Mouse (Mus musculus) left cerebral cortex, postnatal 36 days (tissue): ENCODE results near the gene Spata13. TPM values are rescaled to one million over a fixed set of nuclear protein-coding genes. Genes with fewer than 3 reads are reported as not detected.

Source experiments
- DNase-seq, 2 experiments: peaks; one replicate each; pipeline ENCODE4 v3.0.0; 2021 to 2022; ENCODE audit warnings: low spot score in 2 of 2, mixed read lengths in 1 of 2
- intact Hi-C: fragments of 180-260 bp; cut with DNase I; formaldehyde crosslinking; loops from one replicate; pipeline ENCODE4 v1.15.1; 2025
- total RNA-seq, 2 experiments: library from RNA; stranded (reverse); gene quantifications; 2 replicates each; pipeline ENCODE4 v1.2.3; 2021

The Spata13 gene
- 10 to 100 TPM; 10.4 to 20.6 TPM for total RNA-seq

- peak; percentile 33 to 58 for DNase-seq
- intact Hi-C loops, result loop anchor here (10.0 kb wide), 1 partner anchor 51 kb away; no protein-coding TSS in a partner anchor
Measured at GRCm38 (mm10) chr14:60633961-60634864, at the start of gene Spata13. Gene Spata13, plus strand, starts transcription at chr14:60634001.

- DNase-seq, result peak in 1 of 2 experiments; percentile 6
- intact Hi-C loops, result no loop called here
Measured at GRCm38 (mm10) chr14:60586687-60587453, 46.9 kb upstream of the Spata13 start.

GRCm38 (mm10) chr14:60589001-60589400, 44.8 kb upstream of the Spata13 start:
- intact Hi-C loops, result no loop called here
- no peak for DNase-seq

- no peak for DNase-seq
- intact Hi-C loops, result no loop called here
Measured at GRCm38 (mm10) chr14:60592339-60592738, 41.5 kb upstream of the Spata13 start.

- DNase-seq, result peak; percentile 12 to 17
- intact Hi-C loops, result no loop called here
Measured at GRCm38 (mm10) chr14:60592822-60593221, 41.0 kb upstream of the Spata13 start.

GRCm38 (mm10) chr14:60597571-60597970, 36.2 kb upstream of the Spata13 start:
- no peak for DNase-seq
- intact Hi-C loops, result no loop called here

GRCm38 (mm10) chr14:60599044-60599443, 34.8 kb upstream of the Spata13 start:
- no peak for DNase-seq
- intact Hi-C loops, result no loop called here

GRCm38 (mm10) chr14:60605564-60605963, 28.2 kb upstream of the Spata13 start:
- intact Hi-C loops, result no loop called here
- no peak for DNase-seq

- no peak for DNase-seq
Measured at GRCm38 (mm10) chr14:60606194-60606593, 27.6 kb upstream of the Spata13 start.

GRCm38 (mm10) chr14:60607743-60608142, 26.1 kb upstream of the Spata13 start:
- no peak for DNase-seq
- intact Hi-C loops, result no loop called here

More at GRCm38 (mm10) chr14:60606194-60606593, 27.6 kb upstream of the Spata13 start:
- intact Hi-C loops, result no loop called here

- intact Hi-C loops, result no loop called here
- no peak for DNase-seq
Measured at GRCm38 (mm10) chr14:60609160-60609559, 24.6 kb upstream of the Spata13 start.

GRCm38 (mm10) chr14:60612671-60613070, 21.1 kb upstream of the Spata13 start:
- DNase-seq, result no peak
- intact Hi-C loops, result no loop called here

- intact Hi-C loops, result no loop called here
- no peak for DNase-seq
Measured at GRCm38 (mm10) chr14:60621076-60621475, 12.7 kb upstream of the Spata13 start.

- no peak for DNase-seq
- intact Hi-C loops, result no loop called here
Measured at GRCm38 (mm10) chr14:60625486-60625885, 8.3 kb upstream of the Spata13 start.

GRCm38 (mm10) chr14:60629887-60630460, 3.8 kb upstream of the Spata13 start:
- no peak for DNase-seq
- intact Hi-C loops, result loop anchor here (10.0 kb wide), 1 partner anchor 55 kb away; no protein-coding TSS in a partner anchor

- no peak for DNase-seq
- intact Hi-C loops, result loop anchor here (10.0 kb wide), 1 partner anchor 54 kb away; no protein-coding TSS in a partner anchor
Measured at GRCm38 (mm10) chr14:60630981-60631380, 2.8 kb upstream of the Spata13 start.

- no peak for DNase-seq
- intact Hi-C loops, result loop anchor here (10.0 kb wide), 1 partner anchor 50 kb away; no protein-coding TSS in a partner anchor
Measured at GRCm38 (mm10) chr14:60634877-60635771, 1.3 kb downstream of the Spata13 start.

- intact Hi-C loops, result loop anchor here (10.0 kb wide), 1 partner anchor 49 kb away; no protein-coding TSS in a partner anchor
- no peak for DNase-seq
Measured at GRCm38 (mm10) chr14:60635911-60636607, 2.3 kb downstream of the Spata13 start.
